In genomic region chr16:91378991-91379390, GRCm38 (mm10) we compare ENCODE assay signal across 8 mouse cellular contexts. TPM values are rescaled to one million over a fixed set of nuclear protein-coding genes. Genes with fewer than 3 reads are reported as not detected.
DNase-seq lines count a peak whose midpoint lies in the region; ATAC-seq and TF ChIP-seq lines count a peak whose summit lies in the region.
"Had no signal": no experiment of that assay in that cellular context is flagged by ENCODE, and none has a peak within 500 bp of the region (broad histone marks: within the 10 kb centered on the region; RNA-seq: fewer than 3 reads in every experiment).

No protein-coding gene starts in this region.

- H3K9ac ChIP-seq in lung, postnatal 0 days (replicated peaks; ENCODE audit: low read depth) = no peak overlapping the region
- no peak overlapping the region for H3K9ac ChIP-seq in forebrain, embryonic 15.5 days (replicated peaks)
- H3K9ac ChIP-seq in liver, embryonic 11.5 days (ENCODE audit: low read depth, low read length) = no peak overlapping the region
- H3K9ac ChIP-seq in stomach, postnatal 0 days (ENCODE audit: low read length) = no peak overlapping the region; the same call in 1 of the 2 replicates

- H3K4me2 ChIP-seq in lung, postnatal 0 days (replicated peaks; ENCODE audit: low read depth, low read length) = peak overlapping the region; percentile 48
- no peak overlapping the region for H3K4me2 ChIP-seq in forebrain, embryonic 15.5 days (replicated peaks)
- no peak overlapping the region for H3K4me2 ChIP-seq in liver, embryonic 11.5 days
- H3K4me2 ChIP-seq in stomach, postnatal 0 days (replicated peaks; ENCODE audit: low read depth) = 0 out of 2 replicates have a peak overlapping the region, but pooled peaks have one; percentile 17

- peak; percentile 49 for DNase-seq in lung, postnatal 0 days (ENCODE audit: low spot score)
- no peak for DNase-seq in lung, adult 18-20 months
- no peak for DNase-seq in liver, embryonic 11.5 days (ENCODE audit: low spot score)
- DNase-seq in stomach, postnatal 0 days (ENCODE audit: low spot score) = no peak
- DNase-seq in cerebellum, adult 11-12 months = no peak
- DNase-seq in T-cell, adult 2 months (ENCODE audit: low spot score) = no peak
- DNase-seq: adrenal gland, adult 8-10 months had no signal

- H3K4me1 ChIP-seq in lung, postnatal 0 days (ENCODE audit: insufficient read depth, low read depth, low read length) = peaks cover 21% of the 10 kb centered on the region
- H3K4me1 ChIP-seq in forebrain, embryonic 15.5 days = peaks cover 21% of the 10 kb centered on the region
- H3K4me1 ChIP-seq in liver, embryonic 11.5 days (replicated peaks; ENCODE audit: control insufficient read depth, insufficient read depth, low read length) = peaks cover 27% of the 10 kb centered on the region
- H3K4me1 ChIP-seq in stomach, postnatal 0 days (replicated peaks; ENCODE audit: control insufficient read depth, insufficient read depth) = no peaks in the 10 kb centered on the region

- ATAC-seq in lung, postnatal 0 days = peak; percentile 66
- peak; percentile 68 for ATAC-seq in forebrain, embryonic 15.5 days (replicated peaks)
- ATAC-seq in liver, embryonic 11.5 days (replicated peaks; ENCODE audit: low FRiP score) = no peak
- peak; percentile 34; the same call in 1 of the 2 replicates for ATAC-seq in stomach, postnatal 0 days (ENCODE audit: low FRiP score, low TSS enrichment)

- H3K27me3 ChIP-seq in lung, postnatal 0 days (replicated peaks; ENCODE audit: insufficient read depth, low read length) = no peaks in the 10 kb centered on the region
- no peaks in the 10 kb centered on the region for H3K27me3 ChIP-seq in forebrain, embryonic 15.5 days
- H3K27me3 ChIP-seq in liver, embryonic 11.5 days (replicated peaks; ENCODE audit: control insufficient read depth, insufficient read depth, low read length) = no peaks in the 10 kb centered on the region
- H3K27me3 ChIP-seq in stomach, postnatal 0 days (ENCODE audit: control insufficient read depth, insufficient read depth, low read length) = no peaks in the 10 kb centered on the region

- TF ChIP-seq CTCF in lung, postnatal 0 days (IDR thresholded peaks at IDR 0.05) = no peak
- TF ChIP-seq CTCF in stomach, postnatal 0 days (IDR thresholded peaks at IDR 0.05; ENCODE audit: low read depth) = no peak

- peak overlapping the region; percentile 55 for H3K27ac ChIP-seq in lung, postnatal 0 days (ENCODE audit: low read length)
- peak overlapping the region; percentile 47 for H3K27ac ChIP-seq in forebrain, embryonic 15.5 days (replicated peaks)
- H3K27ac ChIP-seq in liver, embryonic 11.5 days (ENCODE audit: low read depth, low read length) = 0 out of 2 replicates have a peak overlapping the region, but pooled peaks have one; percentile 17
- peak overlapping the region; percentile 58 for H3K27ac ChIP-seq in stomach, postnatal 0 days (replicated peaks)

- H3K9me3 ChIP-seq in lung, postnatal 0 days (ENCODE audit: low read length) = no peaks in the 10 kb centered on the region
- H3K9me3 ChIP-seq in forebrain, embryonic 15.5 days = no peaks in the 10 kb centered on the region
- H3K9me3 ChIP-seq in liver, embryonic 11.5 days (ENCODE audit: control insufficient read depth, low read length) = no peaks in the 10 kb centered on the region
- no peaks in the 10 kb centered on the region for H3K9me3 ChIP-seq in stomach, postnatal 0 days (ENCODE audit: control insufficient read depth, low read length)

- H3K4me3 ChIP-seq in lung, postnatal 0 days (ENCODE audit: low read depth, low read length) = no peak overlapping the region
- H3K4me3 ChIP-seq in forebrain, embryonic 15.5 days = no peak overlapping the region
- no peak overlapping the region for H3K4me3 ChIP-seq in liver, embryonic 11.5 days (ENCODE audit: low read depth, low read length)
- H3K4me3 ChIP-seq in stomach, postnatal 0 days (ENCODE audit: low read depth, low read length) = no peak overlapping the region

- WGBS in lung, postnatal 0 days = 20% methylated on average over 9 of the region's 9 CpGs
- WGBS in forebrain, embryonic 15.5 days = 11% methylated on average over 9 of the region's 9 CpGs
- WGBS in liver, embryonic 11.5 days = 47% methylated on average over 9 of the region's 9 CpGs
- WGBS in stomach, postnatal 0 days = 33% methylated on average over 9 of the region's 9 CpGs

- H3K36me3 ChIP-seq in lung, postnatal 0 days (ENCODE audit: insufficient read depth, low read length) = no peaks in the 10 kb centered on the region
- peaks cover 5% of the 10 kb centered on the region; the same call in 1 of the 2 replicates for H3K36me3 ChIP-seq in forebrain, embryonic 15.5 days
- H3K36me3 ChIP-seq in liver, embryonic 11.5 days (ENCODE audit: control insufficient read depth, insufficient read depth, low read length) = peaks cover 10% of the 10 kb centered on the region
- no peaks in the 10 kb centered on the region for H3K36me3 ChIP-seq in stomach, postnatal 0 days (ENCODE audit: control insufficient read depth, insufficient read depth, low read length)

- no peak for TF ChIP-seq EP300 in lung, postnatal 0 days (IDR thresholded peaks at IDR 0.05)
- TF ChIP-seq EP300 in stomach, postnatal 0 days (optimal IDR thresholded peaks at IDR 0.05) = no peak

RNA-seq across cellular contexts. Expression of gene Ifnar2, which starts 6.4 kb away (rescaled TPM):
- polyA plus RNA-seq in lung, postnatal 0 days (2015; fragmentation: Nextera tagmentation; extraction: Ambion mirVana) = 94.1 and 104 TPM in 2 replicates
- polyA plus RNA-seq in forebrain, embryonic 15.5 days (2015; fragmentation: Nextera tagmentation; extraction: Ambion mirVana) = 41.6 and 42.3 TPM in 2 replicates
- polyA plus RNA-seq in liver, embryonic 11.5 days (2014; fragmentation: Nextera tagmentation; extraction: Ambion mirVana) = 66.7 and 70.9 TPM in 2 replicates
- polyA plus RNA-seq in stomach, postnatal 0 days (2015; fragmentation: Nextera tagmentation; extraction: Ambion mirVana) = 29.4 and 33.4 TPM in 2 replicates

RNA-seq across cellular contexts. Expression of gene Gm21970, which starts 12.5 kb away (rescaled TPM):
- 0.45 TPM in 1 of 2 replicates, not detected in the other for polyA plus RNA-seq in lung, postnatal 0 days (2015; fragmentation: Nextera tagmentation; extraction: Ambion mirVana)
- polyA plus RNA-seq in forebrain, embryonic 15.5 days (2015; fragmentation: Nextera tagmentation; extraction: Ambion mirVana) = not detected in 2 replicates
- not detected in 2 replicates for polyA plus RNA-seq in liver, embryonic 11.5 days (2014; fragmentation: Nextera tagmentation; extraction: Ambion mirVana)
- not detected in 2 replicates for polyA plus RNA-seq in stomach, postnatal 0 days (2015; fragmentation: Nextera tagmentation; extraction: Ambion mirVana)

RNA-seq across cellular contexts. Expression of gene Il10rb, which starts 27.0 kb away (rescaled TPM):
- polyA plus RNA-seq in lung, postnatal 0 days (2015; fragmentation: Nextera tagmentation; extraction: Ambion mirVana) = 90.5 and 106 TPM in 2 replicates
- polyA plus RNA-seq in forebrain, embryonic 15.5 days (2015; fragmentation: Nextera tagmentation; extraction: Ambion mirVana) = 7.7 and 9.6 TPM in 2 replicates
- 29.8 and 32.9 TPM in 2 replicates for polyA plus RNA-seq in liver, embryonic 11.5 days (2014; fragmentation: Nextera tagmentation; extraction: Ambion mirVana)
- 52.3 and 55.4 TPM in 2 replicates for polyA plus RNA-seq in stomach, postnatal 0 days (2015; fragmentation: Nextera tagmentation; extraction: Ambion mirVana)

Comparison
In these comparisons a context has a peak if more than half of its experiments do, and no peak if none do; other contexts are left out.
1. H3K4me2 ChIP-seq: peak in lung, postnatal 0 days (single experiment) and stomach, postnatal 0 days (single experiment); none in forebrain, embryonic 15.5 days (single experiment) and liver, embryonic 11.5 days (single experiment).
2. Peak in every context shown above with its lines, with median percentiles within 50 percentile points of each other: H3K27ac ChIP-seq.